Mouse (Mus musculus) testis, adult 2 months (tissue): Measurements from ENCODE around the gene Ptpn14.

Source experiments
- CTCF ChIP-seq: fragments of 200-500 bp; IDR thresholded peaks from 2 replicates; pipeline ENCODE4 v1.5.1; 2012; ENCODE audit warnings: low read depth, mild to moderate bottlenecking, inconsistent platforms, low read length, moderate library complexity; ENCODE audit not compliant: control insufficient read depth, insufficient read depth, insufficient replicate concordance
- POLR2A ChIP-seq: fragments of 200-500 bp; IDR thresholded peaks from 2 replicates; pipeline ENCODE4 v1.6.1; 2012; ENCODE audit warnings: low read depth, mild to moderate bottlenecking, inconsistent platforms, low read length, moderate library complexity; ENCODE audit not compliant: control insufficient read depth

DNA sequence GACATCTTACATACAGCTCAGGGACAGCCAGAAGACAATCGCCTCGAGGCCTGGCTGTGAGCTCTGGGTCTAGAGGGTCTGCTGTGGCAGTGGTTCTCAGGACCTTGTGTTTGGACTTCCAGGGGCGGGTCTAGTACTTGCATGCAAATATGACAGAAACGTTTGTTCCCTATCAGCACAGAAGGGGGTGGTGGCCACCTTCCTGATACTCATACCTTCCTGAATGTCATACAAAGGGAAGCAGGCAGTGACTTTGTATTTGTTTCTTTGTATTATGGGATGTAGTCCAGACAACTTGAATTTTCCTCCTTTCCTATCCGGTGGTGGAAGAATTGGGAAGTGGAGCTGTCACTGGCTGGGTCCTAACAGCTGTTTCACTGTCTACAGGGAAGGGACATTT is 36.2 kb downstream of the Ptpn14 start:
- no peak for TF ChIP-seq POLR2A
- TF ChIP-seq CTCF: no peak
